Mouse (Mus musculus): ENCODE measurements around the gene Smyd3. TPM values are rescaled to one million over a fixed set of nuclear protein-coding genes. Genes with fewer than 3 reads are reported as not detected.

Gene Smyd3
- polyA plus RNA-seq, 1 experiment from 2014 or later = 5.7 TPM

DNA sequence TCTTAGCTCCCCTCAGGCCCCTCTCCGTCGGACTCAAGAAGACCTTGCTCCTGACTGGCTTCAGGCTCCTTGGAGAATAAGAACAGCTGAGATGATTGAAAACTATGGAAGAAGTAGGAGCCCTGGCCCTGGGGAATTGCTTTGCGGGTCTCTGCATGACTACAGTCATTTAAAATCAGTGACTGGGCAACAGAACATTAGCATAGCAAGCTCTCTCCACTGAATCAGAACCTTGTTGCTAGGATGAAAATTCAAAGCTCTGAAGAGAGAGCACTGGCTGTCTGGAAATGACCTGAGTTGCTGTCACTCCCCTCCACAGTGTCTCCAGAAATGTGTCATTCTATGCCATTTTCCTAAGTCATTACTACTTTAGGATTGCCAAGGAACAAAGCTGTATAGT lies 357.1 kb downstream of the Smyd3 start:
- WGBS (ENCODE audit: insufficient replicate concordance) = 76% methylated on average over 3 of the region's 3 CpGs
- H3K4me2 ChIP-seq = no peak overlapping the region
- no peak for ATAC-seq (ENCODE audit: insufficient read depth)

DNA sequence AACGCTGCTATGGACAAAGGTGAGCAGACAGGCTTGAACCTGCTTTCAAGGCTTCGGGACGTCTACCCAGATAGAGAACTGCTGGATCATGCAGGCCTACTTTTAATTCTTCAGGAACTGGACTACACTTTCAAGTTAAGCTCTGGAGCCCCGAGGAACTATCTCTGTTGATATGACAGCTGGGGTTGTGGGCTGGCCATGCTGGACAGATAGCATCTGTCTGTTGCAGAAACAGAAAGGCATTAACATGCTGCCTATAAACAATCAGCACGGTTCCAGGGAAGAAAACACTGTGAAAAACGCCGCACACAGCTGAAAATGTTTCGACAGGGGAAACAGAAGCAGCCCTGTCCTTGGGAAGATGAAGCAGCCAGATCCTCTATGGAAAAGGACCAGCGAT lies 365.5 kb downstream of the Smyd3 start:
- H3K9me3 ChIP-seq (replicated peaks) = no peaks in the 10 kb centered on the region
- H3K4me3 ChIP-seq (replicated peaks) = no peak overlapping the region
- no peak overlapping the region for H3K9ac ChIP-seq
- ATAC-seq (ENCODE audit: insufficient read depth) = no peak
- H3K36me3 ChIP-seq (replicated peaks) = no peaks in the 10 kb centered on the region
- 48% methylated on average over 9 of the region's 9 CpGs for WGBS (ENCODE audit: insufficient replicate concordance)
- H3K27me3 ChIP-seq = no peaks in the 10 kb centered on the region
- peaks cover 17% of the 10 kb centered on the region; the same call in 1 of the 2 replicates for H3K4me1 ChIP-seq (replicated peaks)
- no peak overlapping the region for H3K4me2 ChIP-seq
- H3K27ac ChIP-seq (replicated peaks) = no peak overlapping the region

More for the DNA sequence above, 357.1 kb downstream of the Smyd3 start:
- H3K4me3 ChIP-seq (replicated peaks) = no peak overlapping the region
- no peak overlapping the region for H3K9ac ChIP-seq
- H3K27me3 ChIP-seq = no peaks in the 10 kb centered on the region
- no peaks in the 10 kb centered on the region for H3K4me1 ChIP-seq (replicated peaks)
- H3K36me3 ChIP-seq (replicated peaks) = no peaks in the 10 kb centered on the region
- no peaks in the 10 kb centered on the region for H3K9me3 ChIP-seq (replicated peaks)
- no peak overlapping the region for H3K27ac ChIP-seq (replicated peaks)

DNA sequence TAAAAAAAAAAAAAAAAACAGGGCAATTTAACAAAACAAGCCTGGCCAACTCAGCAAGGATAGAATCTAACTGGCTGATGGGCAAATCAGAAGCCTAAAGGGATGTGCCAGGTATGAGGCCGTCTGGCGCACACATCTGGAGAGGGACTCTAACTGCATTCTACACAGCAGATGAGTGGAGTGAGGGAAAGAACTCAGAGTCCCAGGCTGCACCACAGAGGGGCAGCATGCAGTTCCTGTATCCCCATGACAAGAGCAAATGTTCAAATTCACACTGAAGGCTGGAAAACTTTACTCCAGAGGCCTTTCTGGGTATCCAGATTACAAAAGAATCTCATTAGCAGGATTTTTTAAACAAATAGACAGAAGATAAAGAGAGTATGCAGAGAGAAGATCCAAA lies 366.6 kb downstream of the Smyd3 start:
- no peak for ATAC-seq (ENCODE audit: insufficient read depth)
- Histone ChIP-seq H3K4me1 (replicated peaks) (peaks cover 17% of the 10 kb centered on the region; the same call in 1 of the 2 replicates), H3K4me3 (replicated peaks) (no peak overlapping the region), H3K27ac (replicated peaks) (no peak overlapping the region), H3K36me3 (replicated peaks) (no peaks in the 10 kb centered on the region), H3K27me3 (no peaks in the 10 kb centered on the region), H3K9ac (no peak overlapping the region), H3K9me3 (replicated peaks) (no peaks in the 10 kb centered on the region), H3K4me2 (no peak overlapping the region)
- WGBS (ENCODE audit: insufficient replicate concordance) = 67% methylated on average over 2 of the region's 2 CpGs

- WGBS (ENCODE audit: insufficient replicate concordance) = 25% methylated on average over 5 of the region's 5 CpGs
- ATAC-seq (ENCODE audit: insufficient read depth) = no peak
- Histone ChIP-seq H3K9me3 (replicated peaks) (no peaks in the 10 kb centered on the region), H3K27ac (replicated peaks) (no peak overlapping the region), H3K36me3 (replicated peaks) (no peaks in the 10 kb centered on the region), H3K4me2 (no peak overlapping the region), H3K4me1 (replicated peaks) (peaks cover 17% of the 10 kb centered on the region; the same call in 1 of the 2 replicates), H3K4me3 (replicated peaks) (no peak overlapping the region), H3K27me3 (no peaks in the 10 kb centered on the region), H3K9ac (no peak overlapping the region)
Measured at GRCm38 (mm10) chr1:179149468-179150140, 368.2 kb downstream of the Smyd3 start.

GRCm38 (mm10) chr1:179146730-179147167 lies 371.1 kb downstream of the Smyd3 start:
- H3K36me3 ChIP-seq (replicated peaks) = no peaks in the 10 kb centered on the region
- no peak for ATAC-seq (ENCODE audit: insufficient read depth)
- no peak overlapping the region for H3K4me3 ChIP-seq (replicated peaks)
- H3K4me1 ChIP-seq (replicated peaks) = peaks cover 10% of the 10 kb centered on the region; the same call in 1 of the 2 replicates
- H3K9ac ChIP-seq = no peak overlapping the region
- no peak overlapping the region for H3K27ac ChIP-seq (replicated peaks)
- no peaks in the 10 kb centered on the region for H3K27me3 ChIP-seq
- no peak overlapping the region for H3K4me2 ChIP-seq
- no peaks in the 10 kb centered on the region for H3K9me3 ChIP-seq (replicated peaks)
- WGBS (ENCODE audit: insufficient replicate concordance) = 68% methylated on average over 9 of the region's 9 CpGs

DNA sequence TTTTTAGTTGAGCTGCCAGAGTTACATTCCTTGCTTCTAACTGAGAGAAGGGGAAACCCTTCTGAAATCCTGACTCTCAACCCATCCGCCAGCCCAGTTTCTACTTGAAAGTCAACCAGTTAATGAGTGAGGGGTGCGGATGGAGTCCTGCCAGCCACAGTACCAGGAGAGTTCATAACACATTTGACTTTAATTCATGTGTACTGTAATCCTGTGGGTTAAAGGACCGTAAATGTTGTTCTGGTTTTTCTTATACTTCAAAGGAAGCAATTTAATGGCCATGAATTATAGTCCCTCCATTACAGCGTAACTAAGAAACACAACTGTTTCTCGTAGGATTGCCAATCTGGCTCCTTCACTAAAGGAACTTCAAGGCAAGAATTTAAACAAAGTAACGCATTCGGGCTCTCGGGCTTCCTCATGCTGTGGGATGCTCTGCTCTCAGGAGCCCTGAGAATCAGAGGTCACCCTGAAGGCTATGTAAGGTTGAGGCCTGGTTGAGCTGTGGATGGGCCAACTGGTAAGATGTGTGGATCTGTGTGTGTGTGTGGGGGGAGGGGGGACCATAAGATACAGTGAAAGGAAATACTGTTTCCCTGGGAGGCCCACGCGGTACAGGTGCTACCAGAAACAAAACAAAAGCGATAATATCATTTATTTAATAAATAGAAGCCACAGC lies 374.5 kb downstream of the Smyd3 start:
- WGBS (ENCODE audit: insufficient replicate concordance) = 73% methylated on average over 11 of the region's 11 CpGs
- Histone ChIP-seq H3K4me2 (no peak overlapping the region), H3K9me3 (replicated peaks) (no peaks in the 10 kb centered on the region), H3K27me3 (no peaks in the 10 kb centered on the region), H3K4me3 (replicated peaks) (no peak overlapping the region), H3K4me1 (replicated peaks) (no peaks in the 10 kb centered on the region), H3K36me3 (replicated peaks) (no peaks in the 10 kb centered on the region), H3K9ac (no peak overlapping the region), H3K27ac (replicated peaks) (no peak overlapping the region)
- no peak for ATAC-seq (ENCODE audit: insufficient read depth)

GRCm38 (mm10) chr1:179142177-179142576 lies 375.7 kb downstream of the Smyd3 start:
- no peak overlapping the region for H3K4me3 ChIP-seq (replicated peaks)
- H3K4me2 ChIP-seq = no peak overlapping the region
- 23% methylated on average over 3 of the region's 3 CpGs for WGBS (ENCODE audit: insufficient replicate concordance)
- no peaks in the 10 kb centered on the region for H3K4me1 ChIP-seq (replicated peaks)
- H3K27me3 ChIP-seq = no peaks in the 10 kb centered on the region
- H3K9me3 ChIP-seq (replicated peaks) = no peaks in the 10 kb centered on the region
- no peak overlapping the region for H3K27ac ChIP-seq (replicated peaks)
- H3K9ac ChIP-seq = no peak overlapping the region
- ATAC-seq (ENCODE audit: insufficient read depth) = no peak
- H3K36me3 ChIP-seq (replicated peaks) = no peaks in the 10 kb centered on the region

DNA sequence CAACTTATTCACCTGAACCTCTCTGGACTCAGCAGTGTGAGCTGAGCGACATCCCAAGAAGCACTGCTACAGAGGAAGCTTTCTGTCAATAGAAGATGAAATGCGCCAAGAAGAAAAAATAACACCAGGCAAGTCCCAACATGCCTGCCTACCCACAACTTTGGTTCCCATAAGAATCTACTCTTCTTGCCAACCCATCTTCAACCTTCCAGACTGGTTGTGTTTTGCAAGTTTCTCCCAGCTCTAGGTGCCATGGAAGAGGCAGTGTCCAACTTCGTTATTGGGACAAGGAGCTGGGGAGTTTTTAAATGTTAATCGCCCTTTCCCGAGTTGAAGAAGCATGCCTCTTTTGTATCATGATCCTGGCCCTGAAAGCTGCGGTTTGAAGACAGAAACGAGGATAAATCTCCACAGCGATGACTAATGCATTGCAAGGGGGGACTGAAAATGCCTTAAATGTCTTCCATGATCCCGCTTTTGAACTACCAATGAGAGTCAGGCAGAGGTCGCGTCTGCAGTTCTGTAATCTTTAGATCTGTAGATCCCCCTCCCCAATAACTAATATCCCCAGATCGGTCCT lies 376.7 kb downstream of the Smyd3 start:
- H3K36me3 ChIP-seq (replicated peaks) = no peaks in the 10 kb centered on the region
- no peak overlapping the region for H3K27ac ChIP-seq (replicated peaks)
- H3K4me1 ChIP-seq (replicated peaks) = no peaks in the 10 kb centered on the region; the same call in 1 of the 2 replicates
- no peak overlapping the region for H3K9ac ChIP-seq
- H3K4me2 ChIP-seq = no peak overlapping the region
- no peaks in the 10 kb centered on the region for H3K27me3 ChIP-seq
- H3K9me3 ChIP-seq (replicated peaks) = no peaks in the 10 kb centered on the region
- H3K4me3 ChIP-seq (replicated peaks) = no peak overlapping the region
- ATAC-seq (ENCODE audit: insufficient read depth) = no peak
- WGBS (ENCODE audit: insufficient replicate concordance) = 70% methylated on average over 12 of the region's 12 CpGs

DNA sequence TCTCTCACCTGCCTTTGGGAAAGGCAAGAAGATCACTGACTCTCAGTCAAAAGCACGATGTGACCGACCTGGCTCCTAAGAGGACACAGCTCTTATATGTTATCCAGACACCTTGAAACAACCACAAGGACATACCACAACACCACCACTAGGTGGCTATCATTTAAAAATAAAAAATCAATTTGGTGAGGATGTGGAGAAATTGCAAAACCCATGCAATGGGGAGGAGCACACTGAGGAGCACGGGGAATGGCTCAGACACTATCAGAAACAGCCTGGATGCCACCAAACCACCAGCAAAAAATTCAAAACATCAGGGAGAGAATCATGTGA lies 380.7 kb downstream of the Smyd3 start:
- Histone ChIP-seq H3K36me3 (replicated peaks) (no peaks in the 10 kb centered on the region), H3K27me3 (no peaks in the 10 kb centered on the region), H3K9ac (no peak overlapping the region), H3K4me1 (replicated peaks) (no peaks in the 10 kb centered on the region; the same call in 1 of the 2 replicates), H3K27ac (replicated peaks) (no peak overlapping the region), H3K4me2 (no peak overlapping the region), H3K4me3 (replicated peaks) (no peak overlapping the region), H3K9me3 (replicated peaks) (no peaks in the 10 kb centered on the region)
- 66% methylated on average over 3 of the region's 3 CpGs for WGBS (ENCODE audit: insufficient replicate concordance)
- no peak for ATAC-seq (ENCODE audit: insufficient read depth)

GRCm38 (mm10) chr1:179136461-179137144 lies 381.2 kb downstream of the Smyd3 start:
- Histone ChIP-seq H3K9me3 (replicated peaks) (no peaks in the 10 kb centered on the region), H3K27ac (replicated peaks) (no peak overlapping the region), H3K4me1 (replicated peaks) (no peaks in the 10 kb centered on the region; the same call in 1 of the 2 replicates), H3K27me3 (no peaks in the 10 kb centered on the region), H3K4me3 (replicated peaks) (no peak overlapping the region), H3K9ac (no peak overlapping the region), H3K36me3 (replicated peaks) (no peaks in the 10 kb centered on the region), H3K4me2 (no peak overlapping the region)
- 55% methylated on average over 14 of the region's 14 CpGs for WGBS (ENCODE audit: insufficient replicate concordance)
- no peak for ATAC-seq (ENCODE audit: insufficient read depth)

DNA sequence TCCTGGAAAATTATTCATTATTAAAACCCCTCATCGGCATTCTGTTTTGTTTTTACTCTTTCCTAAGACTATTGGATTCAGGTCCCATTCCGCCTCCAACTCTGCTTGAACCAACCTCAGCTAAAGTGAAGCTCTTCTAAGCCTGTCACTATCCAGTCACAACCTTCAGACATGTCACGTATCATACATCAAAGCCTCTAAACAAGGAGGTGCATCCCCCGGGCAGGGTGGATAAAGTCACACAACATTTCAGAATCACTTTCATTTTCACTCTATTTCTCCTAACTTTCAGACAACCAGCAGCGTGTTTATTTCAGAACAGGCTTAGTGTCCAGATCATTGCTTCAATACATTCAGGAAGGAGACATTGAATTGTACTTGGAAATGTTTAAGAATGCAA lies 387.8 kb downstream of the Smyd3 start:
- 71% methylated on average over 5 of the region's 5 CpGs for WGBS (ENCODE audit: insufficient replicate concordance)
- Histone ChIP-seq H3K4me2 (no peak overlapping the region), H3K4me3 (replicated peaks) (no peak overlapping the region), H3K27ac (replicated peaks) (no peak overlapping the region), H3K4me1 (replicated peaks) (no peaks in the 10 kb centered on the region), H3K9me3 (replicated peaks) (no peaks in the 10 kb centered on the region), H3K27me3 (no peaks in the 10 kb centered on the region), H3K9ac (no peak overlapping the region), H3K36me3 (replicated peaks) (no peaks in the 10 kb centered on the region)
- ATAC-seq (ENCODE audit: insufficient read depth) = no peak
